Mouse (Mus musculus): ENCODE measurements at regions not wholly inside any gene's neighbourhood (a gene's known extent, or its start where the extent isn't known, plus 50 kb on each side); places are given as distances from the start of the nearest gene placed in this dataset.

DNA sequence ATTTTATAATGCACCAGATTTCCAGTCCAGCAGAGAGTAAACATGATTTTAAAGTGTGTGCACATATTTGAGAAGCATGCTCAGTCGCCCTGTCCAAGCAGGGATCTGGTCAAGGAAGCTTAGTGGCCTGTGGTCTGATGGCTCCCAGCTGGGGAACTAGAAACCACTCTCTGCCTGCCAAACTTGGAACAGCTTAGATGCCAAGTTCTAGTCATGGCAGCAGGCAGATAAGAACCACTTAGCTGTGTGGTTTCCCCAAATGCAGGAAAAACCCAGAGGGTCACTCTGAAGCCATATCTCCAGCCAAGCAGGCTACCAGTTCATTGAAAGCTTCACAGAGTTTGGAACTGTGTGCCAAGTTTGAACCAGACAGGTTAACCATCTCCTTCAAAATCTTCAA is 86.1 kb downstream of the Fam114a2 start:
- no peak for DNase-seq (ENCODE audit: low spot score in 2 of 2)

DNA sequence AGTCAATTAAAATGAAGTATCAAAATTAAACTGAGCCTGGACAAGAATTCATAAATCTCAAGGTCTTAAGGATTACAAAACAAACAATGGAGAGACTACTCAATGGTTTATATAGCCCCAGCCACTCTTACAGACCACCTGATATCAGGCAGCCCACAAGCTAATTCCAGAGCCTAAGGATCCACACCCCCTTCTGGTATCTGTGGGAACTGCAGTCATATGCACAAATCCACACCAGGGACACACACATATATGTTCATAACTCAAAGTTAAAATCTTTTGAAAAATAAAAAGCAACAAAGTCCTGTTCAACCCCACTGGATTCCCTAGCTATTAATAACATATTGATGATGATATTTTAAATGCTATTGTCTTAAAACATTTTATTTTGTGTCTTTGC is 86.5 kb downstream of the Fam114a2 start:
- no peak for DNase-seq (ENCODE audit: low spot score in 2 of 2)

DNA sequence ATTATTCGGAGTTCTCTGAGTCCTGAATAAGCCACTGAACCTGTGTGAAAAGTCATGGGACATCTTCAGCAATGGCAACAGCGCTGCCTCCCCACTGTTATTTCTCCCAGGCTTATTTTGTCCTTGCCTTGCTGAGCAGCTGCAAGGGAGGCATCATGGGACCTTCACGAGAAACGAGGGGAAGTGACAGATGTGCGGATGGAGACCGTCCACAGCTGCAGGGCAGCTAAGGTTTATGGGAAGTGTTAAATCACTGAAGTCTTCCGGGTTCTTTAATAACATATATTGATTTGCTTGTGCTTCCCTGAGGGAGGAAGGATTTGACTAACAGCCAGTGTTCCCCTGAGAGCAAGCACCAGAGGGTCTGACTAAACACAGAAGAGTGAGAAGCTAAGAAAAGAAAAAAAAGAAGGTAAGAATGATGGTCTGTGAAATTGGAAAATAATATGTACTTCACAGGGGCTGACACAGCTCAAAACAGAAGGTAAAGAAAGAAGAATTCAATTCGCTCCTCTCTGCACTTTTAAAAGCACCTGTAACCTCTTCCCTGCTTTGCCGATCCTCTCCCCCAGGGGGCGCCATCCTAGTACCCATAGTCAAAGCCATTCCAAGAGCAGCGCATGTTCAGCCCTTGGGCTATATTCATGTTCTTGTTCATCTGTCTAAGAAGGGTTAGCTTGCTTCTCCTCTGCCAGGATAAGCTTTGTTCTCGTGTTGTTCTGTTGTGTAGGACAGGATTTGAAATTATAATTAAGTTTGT is 92.2 kb downstream of the Fam114a2 start:
- peak in 1 of 2 experiments; percentile 43 for DNase-seq (ENCODE audit: low spot score in 2 of 2)

DNA sequence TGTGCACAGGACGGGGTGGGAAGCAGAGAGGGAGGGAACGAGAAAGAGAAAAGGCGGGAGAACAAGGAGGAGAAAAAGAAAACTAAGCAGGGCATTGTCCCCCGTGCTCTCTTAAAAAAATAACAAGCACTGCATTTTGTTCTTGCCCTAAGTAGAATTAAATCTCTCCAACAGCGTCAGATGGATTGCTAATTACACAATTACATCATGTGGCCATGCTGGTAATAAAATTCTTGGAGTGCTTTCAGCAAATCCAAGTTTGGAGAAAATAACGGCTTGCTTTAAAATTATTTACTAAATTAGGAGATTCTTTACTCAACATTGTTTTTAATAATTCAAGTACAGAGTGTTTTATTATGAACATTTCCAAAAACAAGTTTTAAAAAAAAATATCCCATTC is 99.0 kb downstream of the Fam114a2 start:
- no peak for DNase-seq (ENCODE audit: low spot score in 2 of 2)

DNA sequence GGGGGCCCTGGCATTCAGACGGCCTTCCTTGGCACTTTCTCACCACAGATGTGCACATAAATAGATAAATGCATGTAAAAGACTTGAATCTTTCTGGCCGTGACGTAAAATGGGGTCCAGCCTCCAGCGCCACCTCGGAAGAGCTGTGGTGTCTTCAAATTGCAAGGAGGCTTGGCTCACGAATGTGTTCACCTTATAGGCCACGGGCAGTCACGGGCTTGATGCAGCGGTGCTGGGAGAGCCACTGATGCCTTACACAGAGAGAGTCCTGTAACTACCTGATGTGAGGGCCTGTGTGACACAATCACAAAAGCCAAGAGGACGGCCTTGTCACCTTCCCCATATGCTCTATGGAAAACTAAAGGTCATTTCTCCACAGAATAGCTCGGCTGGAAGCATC is 102.4 kb downstream of the Fam114a2 start:
- DNase-seq (ENCODE audit: low spot score in 2 of 2) = no peak

DNA sequence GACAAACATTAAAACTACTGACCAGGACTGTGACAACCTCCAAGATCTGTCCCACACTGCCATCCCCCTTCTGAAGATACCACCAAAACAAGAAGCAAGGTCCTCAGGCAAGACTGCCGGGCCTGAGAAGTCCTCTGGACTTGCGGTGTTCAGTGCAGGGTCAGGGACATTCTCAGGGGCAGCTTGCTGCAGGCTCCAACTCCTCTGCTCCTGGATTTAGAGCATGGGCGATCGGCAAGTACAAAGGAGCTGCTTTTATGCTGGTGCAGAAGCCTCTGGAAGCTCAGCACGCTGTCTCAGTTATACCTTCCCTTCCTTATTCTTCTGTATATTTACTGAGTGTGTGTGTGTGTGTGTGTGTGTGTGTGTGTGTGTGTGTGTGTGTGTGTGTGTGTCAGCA is 103.2 kb downstream of the Fam114a2 start:
- no peak for DNase-seq (ENCODE audit: low spot score in 2 of 2)

DNA sequence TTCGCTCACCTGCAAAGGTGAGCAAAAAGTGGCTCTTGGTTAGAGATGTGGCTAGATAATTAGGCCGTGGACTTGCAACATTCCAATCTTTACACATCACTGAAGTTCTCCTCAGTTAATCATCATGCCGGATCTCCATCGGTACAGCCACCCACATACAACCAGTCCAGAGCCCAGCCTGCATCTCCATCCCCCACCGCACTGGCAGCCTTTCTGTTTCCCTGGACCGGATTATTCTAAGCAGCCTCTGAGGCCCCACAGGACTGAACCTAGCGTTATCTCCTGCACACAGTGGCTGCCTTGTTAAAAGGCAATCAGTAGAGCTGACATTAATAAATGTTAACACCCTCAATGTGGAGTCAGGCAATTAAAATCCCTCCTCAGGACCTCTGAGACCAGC is 103.7 kb downstream of the Fam114a2 start:
- peak in 1 of 2 experiments; percentile 38 for DNase-seq (ENCODE audit: low spot score in 2 of 2)

DNA sequence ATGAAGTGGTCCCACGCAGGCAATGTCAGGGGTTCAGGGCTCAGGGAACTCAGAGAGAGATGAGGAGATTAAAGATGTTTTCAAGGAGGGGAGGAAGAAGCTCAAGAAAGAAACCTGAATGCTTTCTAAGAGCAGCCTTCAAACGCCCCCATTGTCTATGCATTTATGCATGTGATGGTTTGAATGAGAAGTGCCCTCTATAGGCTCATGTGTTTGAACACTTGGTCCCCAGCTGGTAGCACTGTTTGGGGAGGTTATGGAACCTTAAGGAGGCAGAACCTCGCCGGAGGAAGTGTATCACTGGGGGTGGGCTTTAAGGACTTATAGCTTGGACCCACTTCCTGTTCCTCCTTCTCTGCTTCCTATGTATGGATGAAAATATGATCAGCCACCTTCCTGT is 105.1 kb downstream of the Fam114a2 start:
- no peak for DNase-seq (ENCODE audit: low spot score in 2 of 2)

DNA sequence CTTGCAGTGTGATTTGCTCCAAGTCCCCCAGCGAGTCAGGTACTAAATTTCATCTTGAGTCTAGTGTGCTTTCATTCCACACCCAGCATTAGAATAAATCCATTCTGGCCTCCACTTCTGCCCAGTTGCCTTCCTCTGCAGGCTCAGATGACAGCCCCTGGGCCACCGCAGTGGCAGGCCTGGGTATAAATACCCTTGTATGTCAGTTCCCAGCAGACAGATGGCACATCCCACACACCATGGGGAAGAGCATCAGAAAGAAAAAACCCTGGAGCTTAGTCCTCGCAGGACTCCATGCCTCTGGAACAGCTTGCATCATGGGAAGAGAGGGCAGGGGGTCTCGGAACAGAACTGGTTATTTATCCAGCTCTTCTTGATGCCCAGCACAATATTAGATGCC is 105.7 kb downstream of the Fam114a2 start:
- DNase-seq (ENCODE audit: low spot score in 2 of 2) = peak; percentile 55 to 81

DNA sequence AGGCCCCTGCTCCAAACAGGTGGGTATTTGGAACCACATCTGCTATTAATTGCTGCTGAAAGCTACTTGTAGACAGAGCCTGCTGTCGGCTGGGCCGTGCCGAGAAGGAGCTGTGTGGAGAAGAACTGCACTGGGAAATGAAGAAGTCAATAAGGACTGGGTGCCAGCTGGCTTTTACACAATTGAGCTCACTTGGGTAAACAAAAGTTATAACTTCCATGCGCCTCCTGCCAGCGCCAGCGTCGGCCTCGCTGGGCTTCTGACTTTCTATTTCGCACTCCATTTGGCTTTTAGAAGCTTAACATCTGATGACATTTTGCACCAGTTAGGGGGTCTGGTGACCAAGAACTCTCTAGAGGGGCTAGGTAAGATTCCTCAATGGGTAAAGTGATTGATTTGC is 114.2 kb downstream of the Fam114a2 start:
- DNase-seq (ENCODE audit: low spot score in 2 of 2) = peak; percentile 32 to 42

DNA sequence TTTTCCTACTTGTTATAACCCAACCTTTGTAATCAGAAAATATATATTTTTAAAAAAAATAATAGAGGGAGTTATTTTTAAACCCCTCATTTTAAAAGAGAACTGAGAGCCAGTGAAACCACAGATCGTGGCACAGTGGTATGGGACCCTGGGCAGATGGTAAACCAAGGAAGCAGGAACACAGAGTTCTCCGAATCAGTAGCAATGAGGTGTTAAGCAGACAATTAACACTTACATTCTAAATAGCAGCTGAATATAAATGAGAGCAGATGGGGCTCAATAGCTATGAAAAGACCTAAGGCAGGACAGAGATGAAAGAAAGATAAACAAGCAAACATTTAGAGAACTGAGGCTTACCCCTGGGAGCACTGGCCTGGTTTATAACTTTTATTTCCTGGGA is 116.8 kb downstream of the Fam114a2 start:
- DNase-seq (ENCODE audit: low spot score in 2 of 2) = no peak

DNA sequence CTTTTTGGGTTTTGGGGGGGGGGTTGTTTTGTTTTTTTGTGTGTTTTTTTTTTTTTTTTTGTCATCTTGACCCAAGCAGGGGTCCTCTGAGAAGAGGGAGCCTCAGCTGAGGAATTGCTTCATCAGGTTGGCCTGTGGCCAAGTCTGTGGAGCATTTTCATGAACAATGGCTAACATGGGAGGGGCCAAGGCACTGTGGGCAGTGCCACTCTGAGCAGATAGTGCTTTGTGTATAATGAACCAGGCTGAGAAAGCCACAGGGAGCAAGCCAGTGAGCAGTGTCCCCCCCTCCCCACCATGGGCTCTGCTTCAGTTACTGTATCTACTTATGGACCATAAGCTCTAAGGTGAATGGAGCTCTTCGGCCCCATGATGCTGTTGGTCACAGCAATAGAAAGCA is 119.1 kb downstream of the Fam114a2 start:
- DNase-seq (ENCODE audit: low spot score in 2 of 2) = no peak

DNA sequence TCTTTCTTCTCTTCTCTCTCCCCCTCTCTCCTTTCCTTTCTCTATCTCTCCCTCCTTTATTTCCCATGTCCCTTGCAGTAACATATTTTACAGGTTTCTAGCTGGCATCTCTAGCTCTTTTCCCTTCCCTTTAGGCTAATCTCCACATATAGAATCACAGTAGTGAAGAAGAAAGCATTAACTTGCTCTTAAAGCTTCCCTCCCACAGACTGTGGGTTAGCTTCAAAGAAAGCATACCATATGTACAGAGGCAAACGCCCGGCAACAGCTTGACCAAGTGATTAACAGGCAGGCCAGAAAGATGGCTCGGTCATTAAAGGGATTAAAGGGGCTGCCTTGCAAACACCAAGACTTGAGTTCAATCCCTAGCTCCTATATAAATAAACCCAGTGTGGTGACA is 122.0 kb downstream of the Fam114a2 start:
- DNase-seq (ENCODE audit: low spot score in 2 of 2) = no peak

DNA sequence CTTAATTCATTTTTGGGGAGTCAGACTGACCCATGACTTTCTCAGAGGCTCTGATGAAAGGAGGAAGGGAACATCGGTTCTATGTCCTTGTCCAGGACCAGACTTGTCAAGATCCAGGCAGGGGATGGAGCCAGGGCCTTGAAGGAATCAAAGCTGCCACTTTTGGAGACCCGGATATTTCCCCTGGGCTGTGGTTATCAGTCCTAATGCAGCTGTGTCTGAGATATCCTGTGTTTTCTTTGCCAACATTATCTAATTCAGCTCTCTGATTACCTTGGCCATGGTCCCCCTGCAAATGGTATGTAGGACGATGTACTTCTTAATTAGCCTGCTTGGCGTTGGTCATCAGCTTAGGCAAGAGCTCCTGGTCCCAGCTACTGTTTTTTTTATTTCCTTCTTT is 127.6 kb downstream of the Fam114a2 start:
- DNase-seq (ENCODE audit: low spot score in 2 of 2) = no peak
